Mouse (Mus musculus) forebrain, embryonic 10.5 days (tissue): Measurements from ENCODE around the gene Il23a. TPM values are rescaled to one million over a fixed set of nuclear protein-coding genes. Genes with fewer than 3 reads are reported as not detected.
"Not testable (repeated sequence)": the region's sequence is repeated elsewhere in the genome, so short reads cannot be mapped to it uniquely, and the experiment has no call there.

ENCODE experiments used
- DNase-seq: peaks from one replicate; pipeline ENCODE4 v3.0.0-alpha.2; 2017; ENCODE audit warnings: low spot score; ENCODE audit errors: extremely low spot score
- H3K27ac ChIP-seq: fragments of 300-500 bp; sonication (generic); 2 replicates; pipeline ENCODE4 v1.5.1; 2016; ENCODE audit warnings: mild to moderate bottlenecking
- H3K27me3 ChIP-seq: fragments of 300-500 bp; sonication (generic); 2 replicates; pipeline ENCODE4 v1.6.1; 2016; ENCODE audit warnings: mild to moderate bottlenecking; ENCODE audit not compliant: poor library complexity, severe bottlenecking
- H3K36me3 ChIP-seq: fragments of 300-500 bp; sonication (generic); replicated peaks from 2 replicates; pipeline ENCODE4 v1.6.1; 2016; ENCODE audit warnings: mild to moderate bottlenecking, moderate library complexity
- H3K4me1 ChIP-seq: fragments of 300-500 bp; sonication (generic); 2 replicates; pipeline ENCODE4 v1.6.1; 2016
- H3K4me3 ChIP-seq: fragments of 300-500 bp; sonication (generic); 2 replicates; pipeline ENCODE4 v1.5.1; 2016; ENCODE audit warnings: mild to moderate bottlenecking, moderate library complexity
- H3K9me3 ChIP-seq: fragments of 300-500 bp; sonication (generic); 2 replicates; pipeline ENCODE4 v1.6.1; 2016; ENCODE audit warnings: mild to moderate bottlenecking, moderate library complexity
- WGBS: fragments of 180-500 bp; shearing (Covaris S2); methylation state at CpG from one replicate; pipeline ENCODE4 v1.1.7; 2016; 5-methylcytosine and 5-hydroxymethylcytosine counted together
- polyA plus RNA-seq: library from polyadenylated mRNA; unstranded; fragments of >200 nt; fragmentation: Nextera tagmentation; extraction: Ambion mirVana; gene quantifications from 2 replicates; pipeline ENCODE4 v1.2.1, GENCODE M21; 2016

Il23a gene
- polyA plus RNA-seq, 1 experiment from 2014 or later: not detected

GRCm38 (mm10) chr10:128271883-128272282, 26.7 kb downstream of the Il23a start:
- WGBS: 77% methylated on average over 2 of the region's 2 CpGs
- Histone ChIP-seq H3K36me3 (0 out of 2 replicates have a peak, but pooled peaks cover 5% of the 10 kb centered on the region), H3K27me3 (peaks cover 14% of the 10 kb centered on the region), H3K9me3 (no peaks in the 10 kb centered on the region; the same call in 1 of the 2 replicates), H3K4me3 (no peak overlapping the region), H3K4me1 (peaks cover 11% of the 10 kb centered on the region), H3K27ac (no peak overlapping the region)
- DNase-seq: no peak

GRCm38 (mm10) chr10:128270866-128271265, 27.7 kb downstream of the Il23a start:
- Histone ChIP-seq H3K9me3 (no peaks in the 10 kb centered on the region; the same call in 1 of the 2 replicates), H3K27me3 (peaks cover 14% of the 10 kb centered on the region), H3K27ac (peak overlapping the region; percentile 88), H3K36me3 (no peaks in the 10 kb centered on the region), H3K4me3 (peak overlapping the region; percentile 82), H3K4me1 (peaks cover 11% of the 10 kb centered on the region)
- 44% methylated on average over 7 of the region's 7 CpGs for WGBS
- DNase-seq: no peak

GRCm38 (mm10) chr10:128270287-128270841, 28.2 kb downstream of the Il23a start, which contains the start of gene Stat2:
Gene Stat2, plus strand, starts transcription at chr10:128270559.
- H3K4me1 ChIP-seq: peaks cover 11% of the 10 kb centered on the region
- H3K27me3 ChIP-seq: peaks cover 14% of the 10 kb centered on the region
- H3K9me3 ChIP-seq: no peaks in the 10 kb centered on the region; the same call in 1 of the 2 replicates
- H3K27ac ChIP-seq: peak within 1 kb of the TSS; percentile 88
- under 1% methylated on average over 43 of the region's 43 CpGs for WGBS
- no peaks in the 10 kb centered on the region for H3K36me3 ChIP-seq
- peak within 1 kb of the TSS; percentile 82 for H3K4me3 ChIP-seq
- DNase-seq: peak; percentile 97

GRCm38 (mm10) chr10:128269206-128269910, 29.2 kb downstream of the Il23a start:
- peaks cover 11% of the 10 kb centered on the region for H3K4me1 ChIP-seq
- H3K4me3 ChIP-seq: peak overlapping the region; percentile 82
- no peaks in the 10 kb centered on the region; the same call in 1 of the 2 replicates for H3K9me3 ChIP-seq
- no peak overlapping the region for H3K27ac ChIP-seq
- DNase-seq: no peak
- peaks cover 14% of the 10 kb centered on the region for H3K27me3 ChIP-seq
- no peaks in the 10 kb centered on the region for H3K36me3 ChIP-seq
- WGBS: 89% methylated on average over 16 of the region's 16 CpGs

- H3K27me3 ChIP-seq: peaks cover 14% of the 10 kb centered on the region
- DNase-seq: no peak
- peak within 1 kb of the TSS; percentile 82; the same call in 1 of the 2 replicates for H3K4me3 ChIP-seq
- H3K36me3 ChIP-seq: no peaks in the 10 kb centered on the region
- no peak within 1 kb of the TSS for H3K27ac ChIP-seq
- H3K9me3 ChIP-seq: no peaks in the 10 kb centered on the region; the same call in 1 of the 2 replicates
- WGBS: 76% methylated on average over 6 of the region's 6 CpGs
- peaks cover 11% of the 10 kb centered on the region for H3K4me1 ChIP-seq
Measured at GRCm38 (mm10) chr10:128268371-128268770, 30.2 kb downstream of the Il23a start, which contains the start of gene Apof. Gene Apof, plus strand, starts transcription at chr10:128268671.

GRCm38 (mm10) chr10:128263393-128264310, 34.9 kb downstream of the Il23a start:
- Histone ChIP-seq H3K36me3 (no peaks in the 10 kb centered on the region), H3K4me3 (no peak overlapping the region), H3K4me1 (no peaks in the 10 kb centered on the region), H3K27me3 (peaks cover 3% of the 10 kb centered on the region; the same call in 1 of the 2 replicates), H3K9me3 (no peaks in the 10 kb centered on the region), H3K27ac (no peak overlapping the region)
- no peak for DNase-seq
- WGBS: 87% methylated on average over 6 of the region's 6 CpGs

- no peak overlapping the region for H3K27ac ChIP-seq
- no peaks in the 10 kb centered on the region for H3K36me3 ChIP-seq
- WGBS: 81% methylated on average over 22 of the region's 22 CpGs
Measured at GRCm38 (mm10) chr10:128262300-128262699, 36.3 kb downstream of the Il23a start.

GRCm38 (mm10) chr10:128260376-128260775, 38.2 kb downstream of the Il23a start:
- not testable (repeated sequence) for H3K9me3 ChIP-seq, H3K27me3 ChIP-seq, H3K36me3 ChIP-seq, H3K4me1 ChIP-seq, H3K27ac ChIP-seq, H3K4me3 ChIP-seq, DNase-seq
- 89% methylated on average over 7 of the region's 7 CpGs for WGBS

More at GRCm38 (mm10) chr10:128262300-128262699, 36.3 kb downstream of the Il23a start:
- no peak for DNase-seq
- Histone ChIP-seq H3K4me1 (no peaks in the 10 kb centered on the region), H3K9me3 (no peaks in the 10 kb centered on the region), H3K4me3 (no peak overlapping the region), H3K27me3 (no peaks in the 10 kb centered on the region)

- no peaks in the 10 kb centered on the region for H3K27me3 ChIP-seq
- WGBS: 88% methylated on average over 5 of the region's 5 CpGs
- H3K9me3 ChIP-seq: no peaks in the 10 kb centered on the region
- no peaks in the 10 kb centered on the region for H3K4me1 ChIP-seq
- no peak overlapping the region for H3K4me3 ChIP-seq
- H3K27ac ChIP-seq: no peak overlapping the region
- no peaks in the 10 kb centered on the region for H3K36me3 ChIP-seq
- DNase-seq: no peak
Measured at GRCm38 (mm10) chr10:128259946-128260345, 38.6 kb downstream of the Il23a start.

- H3K4me1 ChIP-seq: no peaks in the 10 kb centered on the region
- no peak for DNase-seq
- H3K36me3 ChIP-seq: peaks cover 10% of the 10 kb centered on the region
- WGBS: 90% methylated on average over 4 of the region's 4 CpGs
- H3K27ac ChIP-seq: no peak overlapping the region
- no peak overlapping the region for H3K4me3 ChIP-seq
- no peaks in the 10 kb centered on the region for H3K27me3 ChIP-seq
- H3K9me3 ChIP-seq: no peaks in the 10 kb centered on the region
Measured at GRCm38 (mm10) chr10:128258953-128259352, 39.6 kb downstream of the Il23a start.

GRCm38 (mm10) chr10:128256328-128256727, 42.2 kb downstream of the Il23a start:
- Histone ChIP-seq H3K4me1 (no peaks in the 10 kb centered on the region), H3K4me3 (no peak overlapping the region), H3K9me3 (no peaks in the 10 kb centered on the region), H3K27me3 (no peaks in the 10 kb centered on the region), H3K36me3 (peaks cover 33% of the 10 kb centered on the region), H3K27ac (no peak overlapping the region)
- DNase-seq: no peak
- whole genome bisulfite sequencing: 93% methylated on average over 8 of the region's 8 CpGs

- Histone ChIP-seq H3K36me3 (peaks cover 37% of the 10 kb centered on the region), H3K27ac (no peak overlapping the region), H3K9me3 (no peaks in the 10 kb centered on the region), H3K4me1 (no peaks in the 10 kb centered on the region), H3K27me3 (no peaks in the 10 kb centered on the region), H3K4me3 (no peak overlapping the region)
- no peak for DNase-seq
- WGBS: 94% methylated on average over 8 of the region's 8 CpGs
Measured at GRCm38 (mm10) chr10:128255925-128256324, 42.6 kb downstream of the Il23a start.
